Mouse (Mus musculus) stomach, embryonic 15.5 days (tissue): ENCODE measurements around the gene Zfp462. TPM values are rescaled to one million over a fixed set of nuclear protein-coding genes. Genes with fewer than 3 reads are reported as not detected.
A peak's percentile ranks its signal among the peaks of the same experiment; 100 is the strongest.
"Not testable (repeated sequence)": the region's sequence is repeated elsewhere in the genome, so short reads cannot be mapped to it uniquely, and the experiment has no call there.

ENCODE experiments used
- ATAC-seq: fragments of 200-750 bp; cut with Nextera tagmentation; 2 replicates; pipeline ENCODE4 v1.8.0; 2017; ENCODE audit warnings: low read depth, moderate number of reproducible peaks, moderate TSS enrichment; ENCODE audit not compliant: insufficient read depth, low FRiP score
- H3K27ac ChIP-seq: fragments of 300-500 bp; sonication (generic); 2 replicates; pipeline ENCODE4 v1.5.1; 2015; ENCODE audit warnings: mild to moderate bottlenecking, inconsistent platforms
- H3K27me3 ChIP-seq: fragments of 300-500 bp; sonication (generic); replicated peaks from 2 replicates; pipeline ENCODE4 v1.6.1; 2015; ENCODE audit warnings: inconsistent platforms
- H3K36me3 ChIP-seq: fragments of 300-500 bp; sonication (generic); 2 replicates; pipeline ENCODE4 v1.6.1; 2015; ENCODE audit warnings: inconsistent platforms
- H3K4me1 ChIP-seq: fragments of 300-500 bp; sonication (generic); 2 replicates; pipeline ENCODE4 v1.6.1; 2015; ENCODE audit warnings: inconsistent platforms
- H3K4me2 ChIP-seq: fragments of 300-500 bp; sonication (generic); 2 replicates; pipeline ENCODE4 v1.6.1; 2015; ENCODE audit warnings: mild to moderate bottlenecking, inconsistent platforms
- H3K4me3 ChIP-seq: fragments of 300-500 bp; sonication (generic); replicated peaks from 2 replicates; pipeline ENCODE4 v1.5.1; 2015; ENCODE audit warnings: inconsistent platforms
- H3K9ac ChIP-seq: fragments of 300-500 bp; sonication (generic); 2 replicates; pipeline ENCODE4 v1.6.1; 2015; ENCODE audit warnings: inconsistent platforms
- H3K9me3 ChIP-seq: fragments of 300-500 bp; sonication (generic); 2 replicates; pipeline ENCODE4 v1.6.1; 2016; ENCODE audit warnings: inconsistent platforms
- WGBS: fragments of 180-500 bp; shearing (Covaris S2); methylation state at CpG from one replicate; pipeline ENCODE4 v1.1.7; 2015; 5-methylcytosine and 5-hydroxymethylcytosine counted together
- polyA plus RNA-seq: library from polyadenylated mRNA; unstranded; fragments of >200 nt; fragmentation: Nextera tagmentation; extraction: Ambion mirVana; gene quantifications from 2 replicates; pipeline ENCODE4 v1.2.1, GENCODE M21; 2015

The Zfp462 gene
- polyA plus RNA-seq, 1 experiment from 2014 or later = 3.1 TPM

DNA sequence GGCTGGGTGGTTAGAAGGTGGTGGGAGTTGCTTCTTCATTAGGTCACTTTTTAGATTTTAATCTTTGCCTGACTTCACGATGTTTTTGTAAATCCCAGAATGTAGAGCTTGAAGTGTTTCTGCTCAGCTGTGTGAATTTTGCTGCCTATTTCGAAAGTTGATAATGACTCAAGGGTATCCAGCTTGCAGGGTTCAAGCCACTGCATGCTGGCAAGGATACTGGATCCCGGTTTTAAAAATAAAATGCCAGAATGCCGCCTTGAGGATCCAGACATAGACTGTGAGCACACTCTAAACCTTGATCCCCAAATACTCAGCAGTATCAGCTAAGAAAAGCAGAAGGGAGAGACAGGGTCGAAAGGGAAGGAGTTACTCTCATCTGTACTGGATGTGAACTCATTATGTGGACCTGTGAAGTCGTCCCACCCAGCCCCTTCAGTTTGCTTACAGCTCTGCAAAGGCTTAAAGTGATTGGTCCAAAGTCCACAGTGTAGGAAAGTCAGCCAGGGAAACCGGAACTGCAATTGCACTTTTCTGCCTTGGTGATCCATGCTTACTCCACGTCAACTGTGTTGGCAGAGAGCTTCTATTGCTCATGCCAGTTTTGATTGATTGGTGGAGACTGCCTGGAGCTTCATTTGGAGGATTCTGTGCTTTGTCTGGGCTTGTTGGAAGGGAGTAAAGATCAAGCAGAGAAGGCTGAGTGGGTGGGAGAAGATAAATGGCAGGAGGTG is 28.1 kb downstream of the Zfp462 start:
- Histone ChIP-seq H3K4me2 (no peak overlapping the region), H3K4me1 (0 out of 2 replicates have a peak, but pooled peaks cover 18% of the 10 kb centered on the region), H3K9me3 (no peaks in the 10 kb centered on the region), H3K4me3 (no peak overlapping the region), H3K9ac (no peak overlapping the region), H3K36me3 (no peaks in the 10 kb centered on the region), H3K27me3 (no peaks in the 10 kb centered on the region), H3K27ac (peak overlapping the region; percentile 40; the same call in 1 of the 2 replicates)
- WGBS = 52% methylated on average over 8 of the region's 8 CpGs
- ATAC-seq = peak; percentile 77

- Histone ChIP-seq H3K9me3 (no peaks in the 10 kb centered on the region), H3K4me3 (no peak overlapping the region), H3K4me2 (no peak overlapping the region), H3K27ac (no peak overlapping the region), H3K27me3 (no peaks in the 10 kb centered on the region), H3K36me3 (no peaks in the 10 kb centered on the region), H3K9ac (no peak overlapping the region), H3K4me1 (0 out of 2 replicates have a peak, but pooled peaks cover 8% of the 10 kb centered on the region)
- peak; percentile 68; the same call in 1 of the 2 replicates for ATAC-seq
- WGBS = 50% methylated on average over 13 of the region's 13 CpGs
Observed at GRCm38 (mm10) chr4:54979771-54980472, 35.1 kb downstream of the Zfp462 start.

- H3K27ac ChIP-seq = no peak overlapping the region
- H3K4me3 ChIP-seq = no peak overlapping the region
- no peaks in the 10 kb centered on the region for H3K9me3 ChIP-seq
- H3K4me2 ChIP-seq = no peak overlapping the region
- no peaks in the 10 kb centered on the region for H3K4me1 ChIP-seq
- H3K9ac ChIP-seq = no peak overlapping the region
- H3K36me3 ChIP-seq = no peaks in the 10 kb centered on the region
- ATAC-seq = no peak
- H3K27me3 ChIP-seq = no peaks in the 10 kb centered on the region
- 82% methylated on average over 2 of the region's 2 CpGs for WGBS
Observed at GRCm38 (mm10) chr4:54984502-54984901, 39.7 kb downstream of the Zfp462 start.

DNA sequence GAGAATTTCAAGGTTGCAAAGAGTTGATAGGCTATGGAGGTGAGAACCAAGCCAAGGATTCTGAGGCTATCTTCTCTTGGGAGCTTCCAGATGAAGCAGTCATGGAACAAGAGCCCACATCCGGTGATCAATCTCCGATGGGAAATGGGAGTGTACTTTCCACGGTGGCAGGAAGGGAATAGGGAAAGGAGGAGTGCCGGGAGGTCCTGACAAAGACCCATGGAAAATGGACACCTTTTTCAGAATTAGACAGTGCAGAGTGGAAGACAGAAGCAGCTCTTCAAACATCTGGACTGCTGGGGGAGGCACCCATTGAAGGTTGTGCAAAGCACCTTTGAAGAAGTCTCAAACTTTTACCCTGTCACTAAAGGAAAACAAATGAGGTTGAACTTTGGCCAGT is 41.8 kb downstream of the Zfp462 start:
- no peaks in the 10 kb centered on the region for H3K4me1 ChIP-seq
- no peaks in the 10 kb centered on the region for H3K36me3 ChIP-seq
- no peak overlapping the region for H3K4me3 ChIP-seq
- H3K27me3 ChIP-seq = no peaks in the 10 kb centered on the region
- no peak overlapping the region for H3K9ac ChIP-seq
- H3K4me2 ChIP-seq = no peak overlapping the region
- no peak for ATAC-seq
- H3K27ac ChIP-seq = no peak overlapping the region
- no peaks in the 10 kb centered on the region for H3K9me3 ChIP-seq
- 59% methylated on average over 4 of the region's 4 CpGs for WGBS

DNA sequence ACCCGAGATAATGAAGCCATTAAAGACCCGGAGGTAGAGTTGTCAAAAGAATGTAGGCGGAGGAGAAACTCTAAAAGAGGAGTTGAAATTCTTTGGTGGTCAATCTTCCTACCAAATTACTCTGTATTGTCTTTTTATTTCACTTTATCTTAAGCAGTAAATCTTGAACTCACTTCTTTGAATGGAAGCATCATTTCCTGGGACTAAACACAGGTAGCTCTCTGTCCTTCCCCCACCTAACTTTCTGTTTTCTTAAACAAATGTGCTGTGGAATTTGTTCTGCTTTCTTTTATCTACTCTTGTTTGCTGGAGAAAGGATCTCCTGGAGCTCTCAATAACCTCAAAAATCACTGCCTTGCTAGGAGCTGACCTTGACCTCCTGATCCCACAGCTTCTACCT is 42.4 kb downstream of the Zfp462 start:
- no peak overlapping the region for H3K27ac ChIP-seq
- WGBS = 56% methylated on average over 3 of the region's 3 CpGs
- no peak overlapping the region for H3K4me3 ChIP-seq
- no peak overlapping the region for H3K9ac ChIP-seq
- H3K27me3 ChIP-seq = no peaks in the 10 kb centered on the region
- H3K4me1 ChIP-seq = no peaks in the 10 kb centered on the region
- ATAC-seq = no peak
- H3K9me3 ChIP-seq = no peaks in the 10 kb centered on the region
- no peaks in the 10 kb centered on the region for H3K36me3 ChIP-seq
- no peak overlapping the region for H3K4me2 ChIP-seq

- H3K36me3 ChIP-seq = no peaks in the 10 kb centered on the region
- 82% methylated on average over 1 of the region's 1 CpGs for WGBS
- H3K9me3 ChIP-seq = no peaks in the 10 kb centered on the region
- H3K9ac ChIP-seq = no peak overlapping the region
- H3K27me3 ChIP-seq = no peaks in the 10 kb centered on the region
- no peak for ATAC-seq
- no peak overlapping the region for H3K27ac ChIP-seq
- no peak overlapping the region for H3K4me3 ChIP-seq
- H3K4me1 ChIP-seq = no peaks in the 10 kb centered on the region
- H3K4me2 ChIP-seq = no peak overlapping the region
Observed at GRCm38 (mm10) chr4:54987926-54988325, 43.1 kb downstream of the Zfp462 start.

DNA sequence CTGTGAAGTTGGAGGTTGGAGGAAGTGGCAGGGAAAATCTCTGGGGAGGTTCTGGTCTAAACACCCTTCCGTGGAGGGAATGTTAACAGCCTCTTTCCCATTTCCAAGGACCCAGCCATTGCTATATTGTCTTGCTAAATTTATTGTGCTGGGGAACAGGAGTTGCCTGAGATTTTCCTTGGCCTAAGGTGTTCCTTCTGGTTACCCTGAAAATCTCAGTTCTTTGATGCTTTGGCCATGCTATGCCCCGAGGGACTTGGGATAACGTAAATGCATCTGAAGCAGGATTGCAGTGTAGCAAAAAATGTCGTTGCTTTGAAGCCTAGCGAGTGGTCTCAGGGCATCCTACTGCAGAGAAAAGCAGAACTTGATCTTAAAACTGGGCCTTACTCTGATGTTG is 47.1 kb downstream of the Zfp462 start:
- no peak overlapping the region for H3K9ac ChIP-seq
- H3K9me3 ChIP-seq = no peaks in the 10 kb centered on the region
- H3K4me3 ChIP-seq = no peak overlapping the region
- no peak overlapping the region for H3K27ac ChIP-seq
- no peaks in the 10 kb centered on the region for H3K36me3 ChIP-seq
- no peak for ATAC-seq
- no peaks in the 10 kb centered on the region for H3K4me1 ChIP-seq
- no peaks in the 10 kb centered on the region for H3K27me3 ChIP-seq
- 68% methylated on average over 5 of the region's 5 CpGs for WGBS
- H3K4me2 ChIP-seq = no peak overlapping the region

DNA sequence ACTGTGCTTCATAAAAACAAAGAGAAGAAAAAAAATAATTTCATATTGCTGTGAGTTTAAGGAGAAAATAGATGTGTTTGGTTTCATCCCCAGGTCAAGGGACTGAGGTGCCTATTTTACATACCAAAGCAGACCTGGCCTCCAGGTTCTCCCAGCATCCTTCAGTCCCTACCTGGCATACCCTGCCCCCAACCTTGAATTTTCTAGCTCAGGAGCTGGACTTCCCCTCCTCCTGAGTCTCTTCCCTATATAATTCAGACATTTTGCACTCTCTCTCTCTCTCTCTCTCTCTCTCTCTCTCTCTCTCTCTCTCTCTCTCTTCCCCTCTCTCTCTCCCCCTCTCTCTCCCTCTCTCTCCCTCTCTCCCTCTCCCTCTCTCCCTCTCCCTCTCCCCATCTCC is 48.2 kb downstream of the Zfp462 start:
- not testable (repeated sequence) for H3K36me3 ChIP-seq, H3K4me3 ChIP-seq, H3K9ac ChIP-seq, H3K4me2 ChIP-seq, H3K4me1 ChIP-seq, H3K27ac ChIP-seq, ATAC-seq, H3K9me3 ChIP-seq, H3K27me3 ChIP-seq

DNA sequence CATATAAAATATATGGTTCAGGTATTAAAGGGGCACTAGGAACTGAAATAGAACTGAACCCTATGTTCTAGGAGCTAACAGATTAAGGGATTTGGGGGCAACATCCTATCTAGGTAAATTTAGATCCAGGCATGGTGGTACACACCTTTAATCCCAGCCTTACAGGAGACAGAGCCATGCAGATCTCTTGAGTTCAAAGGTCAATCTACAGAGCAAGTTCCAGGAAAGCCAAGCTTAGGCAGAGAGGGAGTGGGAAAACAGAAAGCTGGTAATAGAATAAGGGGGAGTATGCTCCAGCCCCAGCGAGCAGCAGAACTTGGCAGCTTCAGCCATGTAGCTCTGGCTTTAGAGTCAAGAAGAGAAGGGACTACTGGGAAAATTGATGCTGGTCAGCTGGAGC is 50.4 kb downstream of the Zfp462 start:
- Histone ChIP-seq H3K27me3 (no peaks in the 10 kb centered on the region), H3K4me3 (no peak overlapping the region), H3K9ac (no peak overlapping the region), H3K4me1 (no peaks in the 10 kb centered on the region), H3K36me3 (no peaks in the 10 kb centered on the region), H3K4me2 (no peak overlapping the region), H3K27ac (no peak overlapping the region), H3K9me3 (no peaks in the 10 kb centered on the region)
- no peak for ATAC-seq
- 68% methylated on average over 1 of the region's 1 CpGs for WGBS

GRCm38 (mm10) chr4:54996064-54996463 is 51.2 kb downstream of the Zfp462 start:
- Histone ChIP-seq H3K4me2 (no peak overlapping the region), H3K27me3 (no peaks in the 10 kb centered on the region), H3K9ac (no peak overlapping the region), H3K4me3 (no peak overlapping the region), H3K36me3 (no peaks in the 10 kb centered on the region), H3K9me3 (no peaks in the 10 kb centered on the region), H3K4me1 (0 out of 2 replicates have a peak, but pooled peaks cover 6% of the 10 kb centered on the region), H3K27ac (no peak overlapping the region)
- ATAC-seq = no peak
- WGBS = 80% methylated on average over 2 of the region's 2 CpGs

DNA sequence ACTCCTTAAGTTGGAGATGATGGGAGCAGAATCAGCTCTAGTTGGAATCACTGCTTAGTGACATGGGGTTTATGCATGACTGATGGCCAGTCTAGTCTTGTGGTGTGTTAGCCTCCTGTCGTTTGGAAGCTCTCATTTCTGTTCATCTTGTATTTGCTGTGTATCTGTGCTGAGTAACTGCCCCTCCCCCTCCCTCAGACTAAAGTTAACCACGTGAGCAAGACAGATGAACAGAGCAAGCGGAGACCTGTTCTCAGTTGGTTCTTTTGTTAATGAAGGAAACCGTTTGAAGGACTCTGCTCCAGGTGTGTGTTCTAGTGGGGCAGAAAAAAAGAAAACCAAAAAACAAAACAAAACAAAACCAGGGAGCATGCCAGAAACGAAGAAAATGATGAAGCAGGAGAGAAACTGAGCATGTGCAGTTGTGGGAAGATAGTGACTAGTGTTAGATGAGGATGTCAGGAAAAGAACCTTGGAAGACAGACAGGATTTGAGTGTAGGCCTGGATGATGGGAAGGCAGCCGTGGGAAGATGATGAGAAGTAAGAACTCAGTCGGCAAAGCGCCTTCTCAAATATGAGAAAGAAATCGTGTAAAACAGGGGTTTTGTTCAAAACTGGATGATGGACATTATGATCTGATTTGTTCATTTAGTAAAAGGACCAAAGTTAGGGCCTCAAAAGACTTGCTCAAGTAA is 53.4 kb downstream of the Zfp462 start:
- no peak for ATAC-seq
- Histone ChIP-seq H3K4me3 (no peak overlapping the region), H3K4me1 (peaks cover 10% of the 10 kb centered on the region), H3K9me3 (no peaks in the 10 kb centered on the region), H3K27me3 (no peaks in the 10 kb centered on the region), H3K4me2 (no peak overlapping the region), H3K9ac (no peak overlapping the region), H3K27ac (no peak overlapping the region), H3K36me3 (no peaks in the 10 kb centered on the region)
- WGBS = 76% methylated on average over 9 of the region's 9 CpGs

DNA sequence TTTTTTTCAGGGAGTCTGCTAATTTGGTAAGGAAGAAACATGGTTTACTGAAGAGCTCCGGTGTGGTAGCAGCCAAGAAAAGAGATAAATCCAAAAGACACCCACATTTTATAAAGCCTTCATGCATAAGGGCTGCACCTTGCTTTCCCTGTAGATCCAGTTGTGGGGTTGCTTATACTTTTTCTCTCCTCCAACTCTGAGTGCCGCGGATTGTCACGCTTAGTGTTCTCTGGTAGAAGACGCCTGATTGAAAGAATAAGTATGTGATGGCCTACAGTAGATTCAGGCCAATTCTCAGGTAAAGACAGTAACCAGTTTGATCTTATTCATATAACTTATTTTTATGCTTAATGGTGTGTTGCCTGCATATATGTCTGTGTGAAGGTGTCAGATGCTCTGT is 54.7 kb downstream of the Zfp462 start:
- Histone ChIP-seq H3K4me2 (no peak overlapping the region), H3K9me3 (no peaks in the 10 kb centered on the region), H3K27ac (no peak overlapping the region), H3K36me3 (no peaks in the 10 kb centered on the region), H3K4me3 (no peak overlapping the region), H3K9ac (no peak overlapping the region), H3K27me3 (no peaks in the 10 kb centered on the region), H3K4me1 (peaks cover 13% of the 10 kb centered on the region)
- no peak for ATAC-seq
- WGBS = 96% methylated on average over 5 of the region's 5 CpGs
